Mouse (Mus musculus) megakaryocyte, embryonic 14.5 days (primary cell): ENCODE results near the gene Ncoa3.

Experiments used
- FLI1 ChIP-seq: IDR thresholded peaks from 2 replicates; pipeline ENCODE4 v1.6.1; 2012; ENCODE audit warnings: low read length, inconsistent platforms, mixed read lengths
- GATA1 ChIP-seq: IDR thresholded peaks from 3 replicates; pipeline ENCODE4 v1.6.1; 2012; ENCODE audit warnings: mixed read lengths, low read length, inconsistent platforms, borderline replicate concordance

DNA sequence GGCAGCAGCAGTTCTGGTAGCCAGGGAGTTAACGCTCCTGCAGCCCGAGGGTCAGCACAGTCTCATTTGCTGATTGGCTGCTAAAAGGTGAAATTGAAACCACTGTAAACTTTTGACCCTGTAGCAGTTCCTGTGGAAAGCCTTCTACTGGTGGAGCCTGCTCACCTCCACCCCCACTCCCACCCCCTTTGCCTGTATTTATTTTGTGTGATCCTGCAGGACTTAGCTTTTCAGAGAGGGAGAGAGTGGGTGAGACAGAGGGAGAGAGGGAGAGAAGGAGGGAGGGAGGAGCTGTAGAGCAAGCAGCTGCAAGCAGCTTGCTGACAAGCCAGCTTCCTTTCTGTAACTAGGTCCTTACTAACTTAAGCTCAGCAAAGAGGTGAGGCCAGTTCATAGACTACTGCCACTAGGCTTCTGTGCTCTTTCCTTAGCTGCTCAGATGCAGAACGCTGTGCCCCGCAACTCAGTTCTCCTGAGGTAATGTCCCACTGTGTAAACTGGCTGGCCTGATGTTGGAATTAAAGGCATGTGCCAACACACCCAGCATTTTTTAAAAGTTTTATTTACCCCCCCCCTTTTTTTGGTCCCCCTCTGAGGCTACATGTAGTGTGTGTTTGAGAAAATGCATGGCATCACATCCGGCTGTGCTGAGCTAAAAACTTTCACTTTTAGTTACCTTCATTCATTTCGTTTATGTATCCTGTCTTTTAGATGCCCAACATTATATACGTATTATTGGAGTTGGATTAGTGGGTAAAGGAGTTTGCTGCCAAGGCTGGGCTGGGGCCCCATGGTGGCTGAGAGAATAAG lies 38.9 kb downstream of the Ncoa3 start:
- no peak for TF ChIP-seq GATA1
- TF ChIP-seq FLI1 = no peak
